In genomic region chr11:106723611-106724125, GRCm38 (mm10) we compare ENCODE assay signal across 11 mouse cellular contexts. TPM values are rescaled to one million over a fixed set of nuclear protein-coding genes. Genes with fewer than 3 reads are reported as not detected.
DNase-seq lines count a peak whose midpoint lies in the region; ATAC-seq and TF ChIP-seq lines count a peak whose summit lies in the region.
"Had no signal": no experiment of that assay in that cellular context is flagged by ENCODE, and none has a peak within 500 bp of the region (broad histone marks: within the 10 kb centered on the region; RNA-seq: fewer than 3 reads in every experiment).

No protein-coding gene starts in this region.

- no peak for ATAC-seq in heart, embryonic 13.5 days (ENCODE audit: extremely low read depth, insufficient number of reproducible peaks, low FRiP score, low TSS enrichment)
- ATAC-seq in megakaryocyte progenitor cell, adult 5-6 weeks (replicated peaks; ENCODE audit: poor library complexity) = no peak

- peaks cover 2% of the 10 kb centered on the region; the same call in 1 of the 2 replicates for H3K36me3 ChIP-seq in heart, adult 2 months (ENCODE audit: control insufficient read depth, insufficient read depth, low read length)
- H3K36me3 ChIP-seq in heart, embryonic 13.5 days = no peaks in the 10 kb centered on the region
- H3K36me3 ChIP-seq: limb, embryonic 10.5 days; stomach, embryonic 15.5 days had no signal

- no peaks in the 10 kb centered on the region for H3K9me3 ChIP-seq in heart, embryonic 13.5 days
- H3K9me3 ChIP-seq: limb, embryonic 10.5 days; stomach, embryonic 15.5 days had no signal

- 76% methylated on average over 15 of the region's 15 CpGs for WGBS in heart, adult 2 months
- 66% methylated on average over 15 of the region's 15 CpGs for WGBS in heart, embryonic 13.5 days

- no peak for TF ChIP-seq POLR2A in heart, adult 2 months (IDR thresholded peaks at IDR 0.05; ENCODE audit: insufficient read depth, low read depth, low read length)

- peak in 1 of 2 experiments; percentile 45 for DNase-seq in heart, adult 2 months
- no peak for DNase-seq in heart, postnatal 25 days (ENCODE audit: low spot score)
- peak; percentile 20 for DNase-seq in thymus, postnatal 25 days
- DNase-seq in thymus, postnatal 10 days (ENCODE audit: low spot score in 2 of 2) = no peak
- peak; percentile 25 for DNase-seq in retina, adult 2 months (ENCODE audit: low read depth, low spot score)
- no peak for DNase-seq in left cerebral cortex, adult 9 months (ENCODE audit: low spot score in 2 of 2)

- no peaks in the 10 kb centered on the region for H3K27me3 ChIP-seq in heart, adult 2 months (ENCODE audit: control insufficient read depth, insufficient read depth, low read length)
- H3K27me3 ChIP-seq in heart, embryonic 13.5 days (replicated peaks) = no peaks in the 10 kb centered on the region
- H3K27me3 ChIP-seq: stomach, embryonic 15.5 days had no signal

- TF ChIP-seq EP300 in heart, adult 2 months (IDR thresholded peaks at IDR 0.05; ENCODE audit: insufficient read depth, low read depth, low read length) = no peak

- no peak overlapping the region for H3K9ac ChIP-seq in heart, adult 2 months (ENCODE audit: low read depth, low read length)
- H3K9ac ChIP-seq in heart, embryonic 13.5 days = 0 out of 2 replicates have a peak overlapping the region, but pooled peaks have one; percentile 13
- H3K9ac ChIP-seq: stomach, embryonic 15.5 days had no signal

- H3K79me2 ChIP-seq in heart, adult 2 months (replicated peaks; ENCODE audit: control insufficient read depth, insufficient read depth, low read length) = no peaks in the 10 kb centered on the region

- H3K4me1 ChIP-seq in heart, adult 2 months (ENCODE audit: control insufficient read depth, insufficient read depth, low read length) = peaks cover 9% of the 10 kb centered on the region
- peaks cover 36% of the 10 kb centered on the region for H3K4me1 ChIP-seq in heart, embryonic 13.5 days

- H3K4me3 ChIP-seq in heart, adult 2 months = no peak overlapping the region
- H3K4me3 ChIP-seq in heart, embryonic 13.5 days = 0 out of 2 replicates have a peak overlapping the region, but pooled peaks have one; percentile 1
- H3K4me3 ChIP-seq: erythroblast, embryonic 14.5 days; limb, embryonic 10.5 days; stomach, embryonic 15.5 days had no signal

- peak overlapping the region; percentile 68 for H3K27ac ChIP-seq in heart, adult 2 months
- H3K27ac ChIP-seq in heart, embryonic 13.5 days (replicated peaks) = peak overlapping the region; percentile 53; the same call in 1 of the 2 replicates
- H3K27ac ChIP-seq: limb, embryonic 10.5 days; stomach, embryonic 15.5 days had no signal

- TF ChIP-seq CTCF in heart, adult 2 months (IDR thresholded peaks at IDR 0.05) = no peak

- H3K4me2 ChIP-seq in heart, embryonic 13.5 days = peak overlapping the region; percentile 40
- H3K4me2 ChIP-seq: stomach, embryonic 15.5 days had no signal

- intact Hi-C loops in heart, adult 2 months (cut with DNase I) = no loop called here
- intact Hi-C loops in heart, postnatal 25 days (cut with DNase I) = no loop called here

RNA-seq across cellular contexts. Expression of gene Pecam1, which starts 26.8 kb away (rescaled TPM):
- 100 to 1,000 TPM; 114 to 123 TPM for total RNA-seq in heart, adult 2 months (2021)
- polyA plus RNA-seq in heart, adult 2 months (2012; rRNA removed) = 78.3 and 130 TPM in 2 replicates
- total RNA-seq in heart, postnatal 25 days (2021) = 100 to 1,000 TPM; 127 to 139 TPM
- 60.7 and 61.4 TPM in 2 replicates for polyA plus RNA-seq in heart, embryonic 13.5 days (2015; fragmentation: Nextera tagmentation; extraction: Ambion mirVana)
- total RNA-seq in megakaryocyte progenitor cell, adult 5-6 weeks (2015) = 55.0 and 57.0 TPM in 2 replicates
- 38.6 and 43.8 TPM in 2 replicates for total RNA-seq in megakaryocyte progenitor cell, adult 5-6 weeks (2017)
- polyA plus RNA-seq: erythroblast, embryonic 14.5 days had no signal

RNA-seq across cellular contexts. Expression of gene Milr1, which starts 27.4 kb away (rescaled TPM):
- 1 to 10 TPM in 1 of 2 experiments, under 1 TPM in 1; 0.93 to 1.4 TPM for total RNA-seq in heart, adult 2 months (2021)
- 0.29 and 0.56 TPM in 2 replicates for polyA plus RNA-seq in heart, adult 2 months (2012; rRNA removed)
- 1 to 10 TPM; 1.1 to 1.6 TPM for total RNA-seq in heart, postnatal 25 days (2021)
- polyA plus RNA-seq in heart, embryonic 13.5 days (2015; fragmentation: Nextera tagmentation; extraction: Ambion mirVana) = 1.5 and 1.9 TPM in 2 replicates
- 63.1 and 96.7 TPM in 2 replicates for total RNA-seq in megakaryocyte progenitor cell, adult 5-6 weeks (2015)
- total RNA-seq in megakaryocyte progenitor cell, adult 5-6 weeks (2017) = 82.0 and 96.2 TPM in 2 replicates
- polyA plus RNA-seq: erythroblast, embryonic 14.5 days had no signal

RNA-seq across cellular contexts. Expression of gene Polg2, which starts 55.7 kb away (rescaled TPM):
- 1 to 10 TPM; 3.7 to 4.2 TPM for total RNA-seq in heart, adult 2 months (2021)
- polyA plus RNA-seq in heart, adult 2 months (2012; rRNA removed) = 2.7 and 3.8 TPM in 2 replicates
- 1 to 10 TPM; 4.2 to 4.9 TPM for total RNA-seq in heart, postnatal 25 days (2021)
- 6.1 and 6.5 TPM in 2 replicates for polyA plus RNA-seq in heart, embryonic 13.5 days (2015; fragmentation: Nextera tagmentation; extraction: Ambion mirVana)
- total RNA-seq in megakaryocyte progenitor cell, adult 5-6 weeks (2015) = 12.4 and 13.3 TPM in 2 replicates
- total RNA-seq in megakaryocyte progenitor cell, adult 5-6 weeks (2017) = 7.2 and 13.5 TPM in 2 replicates

Comparison
In these comparisons a context has a peak if more than half of its experiments do, and no peak if none do; other contexts are left out.
1. DNase-seq: peak in thymus, postnatal 25 days (single experiment) and retina, adult 2 months (single experiment); none in heart, postnatal 25 days (single experiment), thymus, postnatal 10 days (0 of 2) and left cerebral cortex, adult 9 months (0 of 2).
2. RNA of gene Milr1, which starts 27.4 kb away (total RNA-seq): 63.1 to 96.7 TPM in megakaryocyte progenitor cell, adult 5-6 weeks; 1.1 to 1.6 TPM in heart, postnatal 25 days and 0.93 to 1.4 TPM in heart, adult 2 months; every median in the first group is over 10 times any median in the second.